Mouse (Mus musculus) midbrain, embryonic 10.5 days (tissue): ENCODE measurements at regions not wholly inside any gene's neighbourhood (a gene's known extent, or its start where the extent isn't known, plus 50 kb on each side); places are given as distances from the start of the nearest gene placed in this dataset.

Experiments
- DNase-seq: peaks from one replicate; pipeline ENCODE4 v3.0.0-alpha.2; 2017; ENCODE audit warnings: low spot score
- H3K27ac ChIP-seq: fragments of 300-500 bp; sonication (generic); replicated peaks from 2 replicates; pipeline ENCODE4 v1.5.1; 2016; ENCODE audit warnings: mild to moderate bottlenecking
- H3K27me3 ChIP-seq: fragments of 300-500 bp; sonication (generic); 2 replicates; pipeline ENCODE4 v1.6.1; 2016; ENCODE audit warnings: low read depth, mild to moderate bottlenecking; ENCODE audit not compliant: poor library complexity, severe bottlenecking
- H3K36me3 ChIP-seq: fragments of 300-500 bp; sonication (generic); 2 replicates; pipeline ENCODE4 v1.6.1; 2016; ENCODE audit warnings: mild to moderate bottlenecking, moderate library complexity
- H3K4me1 ChIP-seq: fragments of 300-500 bp; sonication (generic); 2 replicates; pipeline ENCODE4 v1.6.1; 2016
- H3K4me3 ChIP-seq: fragments of 300-500 bp; sonication (generic); 2 replicates; pipeline ENCODE4 v1.5.1; 2016; ENCODE audit warnings: mild to moderate bottlenecking, moderate library complexity
- H3K9me3 ChIP-seq: fragments of 300-500 bp; sonication (generic); replicated peaks from 2 replicates; pipeline ENCODE4 v1.6.1; 2016; ENCODE audit warnings: mild to moderate bottlenecking
- WGBS: fragments of 180-500 bp; shearing (Covaris S2); methylation state at CpG from one replicate; pipeline ENCODE4 v1.1.7; 2016; 5-methylcytosine and 5-hydroxymethylcytosine counted together

DNA sequence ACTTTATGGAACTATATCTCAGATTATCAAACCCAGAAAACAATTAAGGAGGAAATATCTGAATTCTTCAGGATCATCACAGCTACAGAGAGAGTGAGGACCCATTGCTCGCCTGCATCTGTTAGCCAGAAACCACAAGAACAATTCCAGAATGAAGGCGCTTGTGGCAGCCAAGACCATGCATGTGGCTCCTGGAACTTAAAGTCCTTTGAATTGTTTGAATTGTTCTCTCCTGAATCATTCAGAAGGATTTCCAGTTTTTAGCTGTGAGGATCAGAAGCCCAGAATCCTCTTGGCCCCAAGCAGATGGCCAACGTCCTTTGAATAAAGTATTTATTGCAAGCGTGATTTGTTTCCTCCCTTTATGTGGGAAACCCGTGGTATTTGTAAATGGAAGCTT is 195.9 kb downstream of the Dio2 start:
- Histone ChIP-seq H3K27me3 (no peaks in the 10 kb centered on the region), H3K4me3 (no peak overlapping the region), H3K4me1 (no peaks in the 10 kb centered on the region), H3K36me3 (no peaks in the 10 kb centered on the region), H3K27ac (no peak overlapping the region), H3K9me3 (no peaks in the 10 kb centered on the region)
- 90% methylated on average over 5 of the region's 5 CpGs for WGBS
- no peak for DNase-seq
